Mouse (Mus musculus) left cerebral cortex, adult 18-20 months (tissue): Measurements from ENCODE around the gene Cnpy3. TPM values are rescaled to one million over a fixed set of nuclear protein-coding genes. Genes with fewer than 3 reads are reported as not detected.

Experiments
- DNase-seq, 2 experiments: peaks; one replicate each; pipeline ENCODE4 v3.0.0; 2021 to 2022; ENCODE audit warnings: low spot score in 2 of 2, mixed read lengths in 1 of 2
- total RNA-seq, 2 experiments: library from RNA; stranded (reverse); gene quantifications; 2 replicates each; pipeline ENCODE4 v1.2.3; 2021

Gene Cnpy3
- total RNA-seq, 2 experiments from 2014 or later = 65.2 to 67.9 TPM

DNA sequence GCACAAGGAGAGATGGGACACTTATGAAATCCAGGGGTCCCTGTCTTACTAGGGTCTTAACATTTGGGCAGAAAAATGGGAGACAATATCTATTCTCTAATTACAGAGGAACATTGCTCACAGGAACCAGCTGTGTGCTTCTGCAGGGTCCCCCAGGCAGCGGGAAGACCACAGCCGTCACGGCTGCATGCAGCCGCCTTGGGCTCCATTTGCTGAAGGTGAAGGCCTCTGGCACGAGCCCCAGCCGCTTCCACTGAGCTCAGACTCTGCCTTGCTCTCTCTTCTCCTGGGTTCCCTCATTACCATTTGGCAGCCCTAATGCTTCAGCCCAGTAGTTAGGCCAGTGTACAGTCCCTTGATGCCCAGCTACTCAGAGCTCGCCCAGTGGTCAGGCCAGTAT lies 30.9 kb downstream of the Cnpy3 start:
- no peak for DNase-seq

DNA sequence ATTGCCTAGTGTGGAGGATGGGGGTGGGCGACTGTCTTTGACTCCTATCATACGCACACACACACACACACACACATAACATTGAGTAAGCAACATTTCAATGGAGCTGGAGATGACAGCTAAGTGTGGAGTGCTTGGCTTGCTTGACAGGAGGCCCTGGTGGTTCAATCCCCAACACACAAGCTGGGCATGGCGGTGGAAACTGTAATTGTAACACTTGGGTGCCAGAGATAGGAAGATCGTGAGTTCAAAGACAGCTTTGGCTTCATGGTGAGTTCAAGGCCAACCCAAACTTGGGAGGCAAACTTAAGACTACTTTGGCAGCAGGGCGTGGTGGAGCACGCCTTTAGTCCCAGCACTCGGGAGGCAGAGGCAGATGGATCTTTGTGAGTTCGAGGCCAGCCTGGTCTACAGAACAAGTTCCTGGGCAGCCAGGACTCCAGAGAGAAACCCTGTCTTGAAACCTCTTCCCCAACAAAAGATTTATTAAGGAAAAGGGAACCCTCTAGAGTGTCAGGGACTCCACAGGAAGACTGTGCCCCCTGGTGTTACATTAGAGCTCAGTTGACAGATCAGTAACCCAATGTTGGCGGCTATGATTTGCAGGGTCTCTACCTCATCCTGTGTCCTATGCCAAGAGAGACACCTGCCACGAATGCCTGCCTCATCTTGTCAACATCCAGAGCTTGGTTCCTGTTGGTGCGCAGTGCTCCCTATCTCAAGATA lies 37.1 kb downstream of the Cnpy3 start:
- no peak for DNase-seq

DNA sequence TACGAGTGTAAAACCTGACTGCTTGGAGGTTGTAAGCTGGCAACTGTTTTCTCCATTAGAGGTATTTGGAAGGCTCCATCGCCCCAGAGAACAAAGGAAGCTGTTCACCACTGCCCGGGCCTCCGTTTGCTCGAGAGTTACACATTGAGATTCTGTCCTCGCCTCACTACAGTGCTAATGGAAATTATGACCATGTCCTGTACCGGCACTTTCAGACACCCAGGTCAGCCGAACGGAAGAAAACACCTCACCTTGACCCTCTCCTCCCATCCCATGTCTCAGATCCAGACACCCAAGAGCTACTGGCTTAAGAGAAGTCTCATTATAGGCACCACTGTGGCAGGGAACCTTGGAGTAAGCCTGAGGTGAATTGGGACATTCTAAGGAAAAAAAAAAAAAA lies 38.2 kb downstream of the Cnpy3 start:
- no peak for DNase-seq

DNA sequence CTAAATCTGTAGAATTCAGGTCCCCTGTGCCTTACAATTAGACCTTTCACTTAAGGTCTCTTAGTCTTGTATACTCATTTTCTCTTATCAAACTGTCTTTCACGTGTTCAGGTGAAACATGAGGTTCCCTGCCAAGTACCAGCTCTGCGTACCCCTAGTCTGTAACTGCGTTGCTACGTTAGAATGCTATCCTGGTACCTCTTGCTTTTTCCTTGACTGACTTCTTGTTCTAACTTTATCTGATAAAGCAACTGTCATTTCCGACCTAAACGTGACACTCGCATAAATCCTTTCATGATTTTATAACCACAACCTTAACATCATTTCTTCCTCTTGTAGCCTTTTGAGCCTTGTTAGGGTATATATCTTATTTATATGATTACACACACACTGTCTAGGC lies 39.6 kb downstream of the Cnpy3 start:
- no peak for DNase-seq

DNA sequence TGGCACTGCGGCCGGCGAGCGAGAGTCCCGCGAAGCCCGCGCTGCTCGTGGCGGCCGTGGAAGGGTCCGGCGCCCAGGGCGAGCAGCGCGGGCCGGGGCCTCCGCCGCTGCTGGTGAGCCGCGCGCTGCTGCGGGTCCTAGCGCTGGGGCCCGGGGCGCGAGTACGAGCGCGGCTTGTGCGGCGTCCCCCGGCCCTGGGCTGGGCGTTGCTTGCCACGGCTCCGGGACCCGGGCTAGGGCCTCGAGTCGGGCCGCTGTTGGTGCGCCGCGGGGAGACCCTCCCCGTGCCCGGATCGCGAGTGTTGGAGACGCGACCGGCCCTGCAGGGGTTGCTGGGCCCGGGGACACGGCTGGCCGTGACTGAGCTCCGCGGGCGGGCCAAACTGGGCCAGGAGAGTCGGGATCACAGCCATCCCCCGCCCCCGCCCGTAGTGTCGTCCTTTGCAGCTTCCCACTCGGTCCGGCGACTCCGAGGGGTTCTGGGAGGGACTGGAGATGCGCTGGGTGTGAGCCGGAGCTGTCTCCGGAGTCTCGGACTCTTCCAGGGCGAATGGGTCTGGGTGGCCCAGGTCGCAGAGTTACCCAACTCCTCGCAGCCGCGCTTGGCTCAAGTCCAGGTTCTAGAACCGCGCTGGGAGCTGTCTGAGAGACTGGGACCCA lies 40.3 kb downstream of the Cnpy3 start:
- DNase-seq = peak; percentile 36 to 49

DNA sequence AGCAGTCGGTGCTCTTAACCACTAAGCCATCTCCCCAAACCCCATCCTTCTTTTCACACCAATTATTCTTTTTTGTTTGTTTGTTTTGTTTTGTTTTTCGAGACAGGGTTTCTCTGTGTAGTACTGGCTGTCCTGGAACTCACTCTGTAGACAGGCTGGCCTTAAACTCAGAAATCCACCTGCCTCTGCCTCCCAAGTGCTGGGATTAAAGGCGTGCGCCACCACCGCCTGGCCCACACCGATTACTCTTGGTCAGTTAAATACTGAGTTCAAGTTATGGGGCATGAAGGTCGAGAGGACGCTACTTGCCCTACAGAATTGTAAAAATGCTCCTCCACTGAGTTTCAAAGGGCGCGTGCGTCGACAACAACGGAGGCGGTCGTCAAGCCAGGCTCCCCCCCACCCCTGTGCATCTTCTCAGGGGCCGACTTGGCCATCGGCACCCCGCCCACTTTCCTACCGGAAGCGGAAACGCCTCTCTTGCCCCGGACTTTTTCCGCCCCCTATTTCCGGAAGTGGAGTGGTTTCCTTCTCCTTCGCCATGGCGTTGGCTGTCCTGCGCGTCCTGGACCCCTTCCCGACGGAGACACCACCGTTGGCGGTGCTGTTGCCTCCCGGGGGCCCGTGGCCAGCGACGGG lies 40.9 kb downstream of the Cnpy3 start, which contains the start of gene Pex6:
Gene Pex6, plus strand, starts transcription at position 505 of the 639 bp plus-strand sequence.
- peak; percentile 89 to 92 for DNase-seq

DNA sequence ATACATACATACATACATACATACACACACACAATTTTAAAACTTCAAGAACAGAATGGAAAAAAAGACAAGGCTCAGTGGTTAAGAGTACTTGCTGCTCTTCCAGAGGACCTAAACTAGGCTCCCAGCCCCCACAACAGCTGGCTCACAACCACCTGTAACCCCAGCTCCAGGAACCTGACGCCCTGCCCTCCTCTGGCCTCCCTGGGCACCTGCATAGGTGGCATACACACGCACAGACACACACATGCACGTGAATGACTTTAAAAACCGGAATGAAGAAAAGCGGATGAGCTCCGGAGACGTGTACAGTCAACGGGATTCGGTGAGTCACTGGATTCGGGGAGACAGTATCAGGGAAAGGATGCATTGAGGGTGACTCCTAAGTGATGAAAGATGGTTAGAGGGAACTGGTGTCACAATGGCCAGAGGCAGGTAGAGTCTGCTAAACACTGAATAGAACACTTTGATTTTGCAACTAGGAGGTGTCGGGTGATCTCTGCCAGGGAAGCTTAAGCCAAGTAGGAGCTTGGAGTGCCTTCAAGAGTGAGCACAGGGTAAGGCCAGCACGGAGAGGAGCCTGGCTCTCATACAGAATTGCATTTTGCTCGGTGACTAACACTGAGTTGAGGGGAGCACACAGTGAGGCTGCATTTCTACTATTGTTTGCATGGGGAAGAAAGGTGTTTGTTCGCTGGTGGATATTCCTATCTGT lies 45.5 kb downstream of the Cnpy3 start:
- no peak for DNase-seq

DNA sequence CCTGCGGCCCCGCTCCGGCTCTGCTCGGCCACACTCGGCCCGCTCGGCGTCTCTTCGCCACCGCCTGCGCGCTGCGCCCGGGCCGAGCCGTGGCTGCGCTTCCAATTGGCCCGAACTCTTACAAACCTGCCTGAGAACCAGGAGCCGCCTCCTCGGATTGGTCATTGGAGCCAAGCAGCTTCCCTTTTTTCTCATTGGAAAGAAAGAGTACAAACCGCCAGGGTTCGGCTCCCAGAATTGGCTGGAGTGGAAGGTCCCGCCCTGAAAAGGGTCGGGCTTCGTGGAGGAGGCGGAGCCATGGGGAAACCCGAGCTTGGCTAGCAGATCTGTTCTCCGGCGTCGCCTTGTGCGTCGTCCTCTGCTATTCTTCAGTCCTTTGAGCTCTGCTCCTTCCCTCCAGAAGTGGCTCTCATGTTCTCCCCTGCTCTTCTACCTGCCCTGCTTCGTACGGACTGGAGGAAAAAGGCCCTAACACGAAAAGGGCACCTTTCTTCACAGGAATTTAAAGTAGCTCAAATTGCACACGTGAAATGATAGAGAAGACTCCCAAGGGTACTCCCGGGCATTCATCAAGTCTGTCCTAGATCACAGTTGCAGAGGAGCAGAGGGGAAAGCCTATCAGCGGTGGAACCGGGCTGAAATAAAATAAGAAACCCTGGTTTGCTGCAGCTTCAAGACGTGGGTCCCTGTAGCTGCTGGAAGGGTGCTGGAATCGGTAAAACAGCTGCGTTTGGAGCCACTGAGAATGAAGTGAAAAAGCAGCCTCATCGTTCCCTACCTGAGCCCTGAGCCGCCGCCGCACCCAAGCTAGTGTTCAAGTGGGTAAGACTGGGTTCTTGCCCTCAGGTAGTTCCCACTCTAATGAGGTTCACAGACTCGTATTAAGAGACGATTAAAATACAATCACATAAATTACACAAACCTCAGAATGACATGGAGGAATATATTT lies 46.9 kb downstream of the Cnpy3 start, which contains the start of gene Ppp2r5d:
Gene Ppp2r5d, minus strand, starts transcription at position 225 of the 949 bp plus-strand sequence.
- DNase-seq = peak; percentile 93 to 96

DNA sequence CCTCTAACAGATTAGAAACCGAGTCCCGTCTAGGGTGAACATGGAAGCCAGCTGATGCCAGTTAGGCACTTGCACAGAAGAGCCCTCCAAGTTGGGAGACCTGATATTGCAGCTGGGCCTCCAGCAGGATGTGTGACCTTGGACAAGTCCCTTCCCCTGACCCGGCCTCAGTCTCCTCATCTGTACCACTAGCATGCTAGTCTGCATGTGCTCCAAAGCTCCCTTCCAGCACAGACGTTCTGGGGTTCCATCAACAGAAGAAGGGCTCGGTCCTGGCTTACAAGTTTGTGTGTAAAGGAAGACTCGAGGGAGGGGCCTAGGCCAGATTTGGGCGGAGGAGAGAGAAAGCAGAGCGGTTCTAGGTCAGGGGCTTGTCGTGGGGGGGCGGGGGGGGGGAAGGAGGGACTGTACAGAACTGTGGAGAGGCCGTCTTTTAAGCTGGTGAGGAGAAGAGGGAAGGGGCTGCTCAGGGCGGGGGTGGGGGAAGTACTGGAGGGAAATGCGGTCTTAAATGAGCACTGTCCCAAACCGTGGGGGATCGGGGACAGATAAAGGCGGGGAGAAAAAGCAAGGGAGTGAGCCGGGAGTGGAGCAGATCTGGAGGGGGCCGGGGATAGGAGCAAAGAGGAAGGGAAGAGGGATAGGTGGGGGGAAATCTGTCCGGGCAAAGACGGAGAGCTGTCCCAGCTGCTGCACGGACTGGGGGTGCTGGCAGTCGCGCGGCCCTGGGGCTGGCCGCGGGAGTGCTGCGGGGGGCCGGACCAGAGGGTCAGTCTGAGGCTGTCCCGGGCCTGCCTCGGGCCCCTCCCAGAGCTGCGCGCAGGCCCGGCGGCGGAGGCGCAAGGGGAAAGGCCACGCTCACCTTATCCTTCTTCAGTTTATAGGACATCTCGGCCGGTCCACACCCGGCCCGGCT lies 47.8 kb downstream of the Cnpy3 start:
- DNase-seq = no peak

DNA sequence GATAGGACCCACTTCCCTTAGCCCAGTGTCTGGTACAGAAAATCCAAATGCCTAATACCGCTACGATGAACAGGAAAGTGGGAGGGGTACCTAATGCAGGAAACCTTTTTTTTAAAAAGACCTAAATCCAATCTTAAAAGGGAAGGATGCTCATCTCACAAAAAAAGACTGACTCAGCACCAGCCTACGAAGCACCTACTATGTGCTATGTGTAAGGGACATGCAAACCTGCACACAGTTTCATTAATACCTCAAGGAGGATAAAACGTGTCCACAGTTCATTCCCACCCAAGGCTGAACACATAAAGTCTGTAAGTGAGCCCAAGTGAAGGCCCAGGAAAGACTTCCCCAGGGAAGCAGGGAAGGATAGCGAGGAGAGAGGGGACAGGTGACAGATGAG lies 49.5 kb downstream of the Cnpy3 start:
- DNase-seq = no peak

DNA sequence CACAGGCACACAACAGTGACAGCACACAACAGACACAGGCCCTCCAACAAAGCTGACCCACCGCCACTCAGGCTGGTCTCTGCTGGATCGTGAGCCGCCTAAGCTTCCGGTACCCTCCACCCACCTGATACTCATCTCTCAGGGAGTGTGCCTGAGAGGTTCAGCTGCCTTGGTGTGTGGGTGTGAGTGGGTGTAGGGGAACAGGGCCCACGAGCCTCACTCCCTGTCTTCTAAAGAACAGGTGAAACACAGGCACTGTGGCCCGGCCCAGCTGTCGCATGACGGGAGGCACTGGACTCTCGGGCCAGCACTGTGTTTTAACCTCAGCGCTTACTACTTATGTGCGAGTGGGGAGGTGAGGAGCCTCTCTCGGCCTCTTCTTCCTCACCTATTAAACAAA lies 49.9 kb downstream of the Cnpy3 start:
- peak in 1 of 2 experiments; percentile 16 for DNase-seq

DNA sequence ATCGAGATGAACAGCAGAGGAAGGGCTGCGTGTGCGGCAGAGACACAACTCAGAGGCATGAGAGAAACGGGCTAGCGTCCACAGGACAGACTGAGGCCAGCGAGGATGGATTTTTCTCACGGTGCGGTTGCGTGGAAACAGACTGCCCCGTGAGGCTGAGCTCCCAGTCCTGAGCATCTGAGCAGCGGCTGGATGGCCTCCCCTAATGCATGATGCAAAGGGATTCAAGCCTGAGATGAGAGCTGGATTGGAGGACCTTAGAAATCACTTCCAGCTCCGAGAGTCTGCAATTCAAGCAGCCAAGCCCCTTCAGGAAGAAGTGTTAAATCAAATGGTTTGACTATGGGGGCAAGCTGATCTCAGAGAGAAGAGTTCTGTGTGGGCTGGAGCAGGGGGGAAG lies 50.5 kb downstream of the Cnpy3 start:
- DNase-seq = peak in 1 of 2 experiments; percentile 25

DNA sequence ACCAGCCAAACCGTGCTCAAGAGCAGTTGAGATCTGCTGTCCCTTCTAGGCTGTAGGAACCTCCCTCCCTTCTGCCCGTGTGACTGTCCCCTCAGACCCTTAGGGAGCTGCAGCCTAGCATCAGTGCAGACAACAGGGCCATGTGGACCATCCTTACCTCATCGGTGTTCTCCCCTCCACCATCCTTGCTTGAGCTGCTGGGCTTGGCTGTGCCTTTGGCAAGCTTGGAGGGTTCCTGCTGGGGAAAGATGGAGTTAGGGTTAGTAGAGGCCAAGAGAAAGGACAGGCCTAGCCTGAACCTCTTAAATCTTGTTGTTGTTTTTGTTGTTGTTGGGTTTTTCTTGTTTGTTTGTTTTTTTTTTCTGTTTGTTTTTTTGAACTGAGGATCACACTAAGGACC lies 52.1 kb downstream of the Cnpy3 start:
- DNase-seq = no peak

DNA sequence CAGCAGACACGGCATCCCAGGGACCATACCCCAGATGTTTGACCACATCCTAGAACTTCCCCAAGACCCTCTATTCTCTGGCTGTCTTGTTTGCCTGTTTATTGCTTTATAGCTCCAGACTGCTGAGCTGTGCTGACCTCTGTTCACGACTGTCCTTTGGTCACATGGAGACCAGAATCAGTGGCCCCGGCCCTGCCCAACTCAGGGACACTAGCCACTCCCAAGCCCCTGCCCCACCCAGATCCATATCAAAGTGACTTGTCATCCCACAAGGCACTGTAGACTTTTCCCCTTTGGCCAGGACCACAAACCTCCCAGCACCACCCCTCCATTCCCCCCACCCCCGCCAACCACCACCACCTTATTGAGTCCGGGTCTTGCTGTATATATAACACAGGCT lies 52.8 kb downstream of the Cnpy3 start:
- no peak for DNase-seq

DNA sequence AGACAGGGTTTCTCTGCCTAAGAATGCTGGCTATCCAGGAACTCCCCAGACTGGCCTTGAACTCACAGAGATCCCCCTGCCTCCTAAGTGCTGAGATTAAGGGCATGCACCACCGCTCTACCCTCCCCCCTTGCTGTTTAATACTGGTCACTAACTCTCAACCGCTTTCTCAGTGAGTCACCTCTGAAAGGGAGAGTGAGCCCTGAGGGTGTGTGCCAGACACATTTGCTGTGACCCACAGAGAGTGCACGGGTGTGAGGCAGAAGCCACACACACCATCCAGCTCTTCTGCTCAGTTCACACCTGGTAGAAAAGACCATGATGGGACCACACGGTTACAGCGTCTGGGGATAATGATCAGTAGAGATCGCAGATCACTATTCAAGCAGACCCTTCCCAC lies 53.5 kb downstream of the Cnpy3 start:
- DNase-seq = no peak

DNA sequence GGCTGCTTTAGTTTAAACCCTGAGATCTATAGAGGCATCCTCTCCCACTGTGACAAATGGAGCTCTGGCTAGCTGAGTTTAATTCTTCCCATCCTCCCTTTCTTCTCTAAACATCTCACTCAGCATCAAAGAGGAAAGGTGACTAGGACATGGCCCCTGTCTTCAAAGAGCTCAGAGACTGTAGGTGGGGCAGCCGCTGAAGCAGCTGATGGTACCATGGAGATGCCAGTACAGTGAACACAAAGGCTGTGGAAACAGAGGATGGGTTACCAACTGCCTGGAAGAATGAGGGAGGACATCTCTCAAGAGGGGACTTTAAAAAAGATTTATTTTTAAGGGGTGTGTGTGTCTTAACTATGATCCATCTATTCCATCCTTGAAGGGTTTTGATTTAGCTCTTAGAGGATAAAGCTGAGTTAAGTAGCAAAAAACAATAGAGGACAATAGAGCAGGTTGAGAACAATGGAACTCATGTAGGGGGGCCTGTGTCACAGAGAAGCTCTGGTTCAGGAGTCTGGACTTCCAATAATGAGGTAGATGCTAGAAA lies 57.4 kb downstream of the Cnpy3 start:
- DNase-seq = no peak

DNA sequence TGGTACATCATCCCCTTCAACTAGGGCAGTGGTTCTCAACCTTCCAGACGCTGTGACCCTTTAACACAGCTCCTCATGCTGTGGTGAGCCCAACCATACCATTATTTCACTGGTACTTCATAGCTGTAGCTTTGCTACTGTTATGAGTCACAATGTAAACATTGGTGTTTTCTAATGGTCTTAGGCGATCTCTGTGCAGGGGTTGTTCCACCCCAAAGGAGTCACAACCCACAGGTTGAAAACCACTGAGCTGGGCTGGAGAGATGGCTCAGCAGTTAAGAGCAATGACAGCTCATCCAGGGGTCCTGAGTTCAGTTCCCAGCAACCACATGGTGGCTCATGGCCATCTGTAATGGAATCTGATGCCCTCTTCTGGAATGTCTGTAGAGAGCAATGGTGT lies 60.6 kb downstream of the Cnpy3 start:
- no peak for DNase-seq

DNA sequence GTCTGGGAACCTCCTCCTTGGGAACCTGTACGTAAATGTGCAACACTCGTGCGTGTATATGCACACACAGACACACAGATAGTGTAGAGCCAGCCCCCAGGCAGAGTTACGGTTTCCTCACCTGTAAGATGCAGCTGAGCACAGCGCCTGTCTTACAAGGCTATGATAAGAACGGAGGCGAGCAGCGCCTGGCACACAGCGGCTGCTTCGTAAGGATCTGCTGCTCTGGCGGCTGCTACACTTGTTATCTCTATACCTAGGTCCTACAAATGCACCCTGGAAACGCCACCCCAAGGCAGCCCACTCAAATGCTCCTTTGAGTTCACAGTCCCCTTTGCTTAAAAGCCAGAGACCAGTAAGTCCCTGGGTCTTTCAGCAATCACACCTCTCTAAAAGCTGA lies 61.3 kb downstream of the Cnpy3 start:
- no peak for DNase-seq

DNA sequence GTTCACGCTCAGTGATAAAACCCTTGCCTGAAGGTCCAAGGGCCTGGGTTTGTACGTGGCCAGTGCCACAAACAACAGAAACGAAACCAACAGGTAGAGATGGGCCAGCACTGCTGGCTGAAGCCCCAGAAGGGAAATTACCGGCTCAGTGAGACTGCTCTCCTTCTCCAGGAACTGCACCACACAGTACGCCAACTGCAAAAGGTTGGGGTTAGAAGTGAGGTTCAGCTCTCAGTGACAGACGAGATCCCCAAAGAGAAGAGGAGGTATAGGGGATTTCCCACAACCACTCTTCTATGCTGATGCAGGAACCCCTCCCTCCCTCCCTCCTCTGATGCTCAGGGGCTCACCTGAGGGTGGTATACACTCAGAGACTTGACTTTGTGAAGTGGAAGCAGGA lies 66.1 kb downstream of the Cnpy3 start:
- DNase-seq = no peak
